Mouse (Mus musculus): Measurements from ENCODE around the gene Dennd4a.
A peak's percentile ranks its signal among the peaks of the same experiment; 100 is the strongest.
"Not testable (repeated sequence)": the region's sequence is repeated elsewhere in the genome, so short reads cannot be mapped to it uniquely, and the experiment has no call there.

The Dennd4a gene

GRCm38 (mm10) chr9:64811538-64812474 is 666 bp downstream of the Dennd4a start:
- DNase-seq (ENCODE audit: low spot score in 2 of 2), result peak in 1 of 2 experiments; percentile 44

DNA sequence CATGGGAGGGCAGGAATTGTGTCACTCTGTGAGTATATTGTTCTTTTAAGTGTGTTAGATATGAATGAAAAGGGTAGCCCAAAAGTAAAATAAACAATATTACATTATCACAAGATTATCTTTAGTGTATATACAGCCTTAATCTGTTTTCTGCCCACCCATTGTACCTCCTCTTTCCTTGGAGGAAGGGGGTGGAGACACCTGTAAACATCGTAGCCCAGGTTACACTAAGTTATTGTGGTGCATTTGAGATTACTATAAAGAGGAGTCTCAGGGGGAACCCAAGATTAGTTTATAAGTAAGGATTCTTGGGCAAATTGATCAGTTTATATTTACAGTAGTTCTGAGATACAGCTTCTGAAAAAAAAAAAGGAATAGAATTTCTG is 1.3 kb downstream of the Dennd4a start:
- DNase-seq (ENCODE audit: low spot score in 2 of 2), result no peak

DNA sequence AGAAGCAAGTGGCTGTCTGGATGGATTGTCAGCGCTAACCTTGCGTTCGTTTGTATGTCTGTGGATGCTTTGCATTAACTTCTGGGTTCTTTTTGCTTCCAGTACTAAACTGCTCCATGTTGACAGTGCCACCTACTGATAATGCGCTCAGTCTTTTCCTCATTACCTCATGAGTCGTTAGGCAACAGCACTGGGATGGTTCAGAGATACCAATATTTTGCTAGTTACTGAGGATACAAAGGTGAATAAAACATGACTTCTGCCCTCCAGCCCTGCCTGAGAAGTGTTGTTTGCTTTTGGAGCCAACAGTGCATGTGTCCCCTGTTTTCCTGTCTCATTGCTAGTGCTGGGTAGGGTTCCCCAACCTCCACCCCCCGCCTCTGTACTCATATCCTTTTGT is 3.1 kb downstream of the Dennd4a start:
- DNase-seq (ENCODE audit: low spot score in 2 of 2), result peak in 1 of 2 experiments; percentile 25

- not testable (repeated sequence) for DNase-seq (ENCODE audit: low spot score in 2 of 2)
These were observed 8.5 kb downstream of the Dennd4a start for GRCm38 (mm10) chr9:64819686-64820085.

DNA sequence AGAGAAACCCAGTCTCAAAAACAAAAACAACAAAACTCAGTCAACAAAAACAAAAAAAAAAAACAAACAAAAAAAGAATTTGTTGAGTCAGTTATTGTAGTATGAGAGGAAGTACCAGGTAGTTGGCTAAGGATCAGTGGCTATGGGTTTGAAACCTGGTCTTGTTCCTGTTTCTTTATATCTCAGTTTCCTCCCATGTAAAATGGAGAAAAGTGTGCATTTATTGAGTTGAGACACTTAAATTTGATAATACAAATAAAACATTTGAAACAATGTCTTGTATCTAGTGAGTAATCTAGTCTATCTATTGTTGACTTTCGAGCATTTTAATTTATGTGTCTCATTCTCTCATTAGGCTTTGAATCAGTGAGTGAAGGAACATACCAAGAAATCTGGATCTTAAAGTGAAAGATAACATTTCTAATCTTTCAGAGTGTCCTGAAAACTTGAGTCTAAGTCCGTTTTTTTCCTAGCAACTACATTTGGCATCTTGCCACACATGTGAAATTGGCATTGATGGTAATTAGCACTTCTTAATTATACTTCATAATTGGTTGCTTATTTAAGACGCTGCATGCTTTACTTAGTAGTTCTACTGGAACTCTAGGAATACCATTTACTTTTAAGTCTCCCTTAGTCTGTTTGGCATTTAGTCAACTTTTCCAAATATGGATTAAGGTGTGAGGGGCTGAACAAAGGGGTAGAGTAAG is 9.1 kb downstream of the Dennd4a start:
- DNase-seq (ENCODE audit: low spot score in 2 of 2), result no peak

GRCm38 (mm10) chr9:64822235-64822634 is 11.1 kb downstream of the Dennd4a start:
- DNase-seq (ENCODE audit: low spot score in 2 of 2), result no peak

GRCm38 (mm10) chr9:64824389-64825008 is 13.4 kb downstream of the Dennd4a start:
- DNase-seq (ENCODE audit: low spot score in 2 of 2), result no peak

DNA sequence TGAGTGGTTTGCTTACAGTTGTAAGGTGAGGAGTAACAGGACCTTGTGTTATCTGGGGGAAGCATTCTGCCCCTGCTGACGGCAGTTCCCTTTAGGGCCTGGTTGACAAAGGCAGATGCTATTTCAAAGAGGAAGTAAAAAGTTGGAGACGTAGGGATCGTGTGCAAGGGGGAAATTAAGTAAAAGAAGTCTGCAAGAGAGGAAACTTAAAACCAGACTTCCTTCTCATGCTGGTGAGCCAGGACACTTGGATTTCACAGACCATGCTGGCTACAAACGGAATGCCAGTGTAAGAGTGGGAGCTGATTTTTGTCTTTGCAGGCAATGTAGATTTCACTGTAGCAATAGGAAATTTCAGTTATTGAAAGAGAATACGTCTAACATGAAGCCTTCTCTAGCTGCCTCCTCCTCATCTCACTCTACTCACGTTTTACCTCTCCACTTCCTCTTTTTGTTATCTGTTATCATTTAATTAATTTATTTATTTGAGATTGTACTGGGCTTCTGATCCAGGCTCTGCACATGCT is 19.0 kb downstream of the Dennd4a start:
- DNase-seq (ENCODE audit: low spot score in 2 of 2), result no peak

DNA sequence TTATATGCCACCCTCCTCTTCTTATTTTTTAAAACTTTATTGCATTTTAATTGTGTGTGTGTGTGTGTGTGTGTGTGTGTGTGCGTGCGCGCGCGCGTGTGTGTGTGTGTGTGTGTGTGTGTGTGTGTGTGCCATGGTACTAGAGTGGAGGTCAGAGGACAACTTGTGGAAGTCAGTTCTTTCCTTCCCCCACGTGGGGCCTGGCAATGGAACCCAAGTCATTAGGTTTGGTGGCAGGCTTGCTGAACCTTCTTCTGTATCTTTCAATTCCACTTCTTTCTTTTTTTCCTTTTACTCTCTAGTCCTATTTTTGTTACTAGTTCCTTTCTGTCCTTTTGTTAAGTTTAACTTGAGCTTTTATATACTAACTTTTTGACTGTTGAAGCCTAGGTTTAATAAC is 19.5 kb downstream of the Dennd4a start:
- DNase-seq (ENCODE audit: low spot score in 2 of 2), result no peak

GRCm38 (mm10) chr9:64831760-64832159 is 20.6 kb downstream of the Dennd4a start:
- DNase-seq (ENCODE audit: low spot score in 2 of 2), result no peak

- no peak for DNase-seq (ENCODE audit: low spot score in 2 of 2)
These were observed 23.3 kb downstream of the Dennd4a start for GRCm38 (mm10) chr9:64834418-64834817.

DNA sequence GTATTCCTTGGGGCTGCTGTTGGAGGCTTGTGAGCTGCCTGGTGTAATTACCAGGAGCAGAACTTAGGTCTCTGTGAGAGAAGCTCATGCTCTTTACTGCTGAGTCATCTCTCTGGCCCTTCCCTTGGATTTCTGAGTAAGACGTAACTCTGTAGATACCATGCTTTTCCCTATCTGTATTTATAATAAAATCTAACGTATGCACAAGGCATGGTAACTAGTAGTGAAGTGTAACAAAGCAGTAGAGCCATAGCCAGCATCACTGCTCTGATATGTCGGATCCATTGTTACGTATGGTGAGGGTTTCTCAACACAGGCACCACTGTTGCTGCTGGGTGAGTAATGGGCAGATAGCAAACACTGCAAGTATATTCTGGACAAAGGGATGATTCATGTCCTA is 34.2 kb downstream of the Dennd4a start:
- DNase-seq (ENCODE audit: low spot score in 2 of 2), result no peak

GRCm38 (mm10) chr9:64849548-64849947 is 38.4 kb downstream of the Dennd4a start:
- no peak for DNase-seq (ENCODE audit: low spot score in 2 of 2)

- no peak for DNase-seq (ENCODE audit: low spot score in 2 of 2)
These were observed 48.9 kb downstream of the Dennd4a start for GRCm38 (mm10) chr9:64860083-64860482.

DNA sequence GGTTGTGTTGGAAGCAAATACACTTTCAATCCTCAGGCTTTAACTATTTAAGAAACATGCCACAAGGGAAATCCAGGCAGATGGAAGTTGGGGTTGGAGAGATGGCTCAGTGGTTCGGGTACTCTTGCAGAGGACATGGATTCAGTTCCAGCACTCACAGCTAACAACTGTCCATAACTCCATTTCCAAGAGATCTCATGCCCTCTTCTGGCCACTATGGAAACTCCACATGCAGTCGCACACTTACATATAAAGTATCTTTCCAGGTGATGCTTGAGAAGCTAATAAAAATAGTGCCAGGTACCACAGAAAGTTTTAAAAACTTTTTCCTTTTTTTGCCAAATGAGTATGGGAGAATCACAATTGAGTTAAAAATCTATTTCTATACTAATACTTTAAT is 51.5 kb downstream of the Dennd4a start:
- DNase-seq (ENCODE audit: low spot score in 2 of 2), result no peak

DNA sequence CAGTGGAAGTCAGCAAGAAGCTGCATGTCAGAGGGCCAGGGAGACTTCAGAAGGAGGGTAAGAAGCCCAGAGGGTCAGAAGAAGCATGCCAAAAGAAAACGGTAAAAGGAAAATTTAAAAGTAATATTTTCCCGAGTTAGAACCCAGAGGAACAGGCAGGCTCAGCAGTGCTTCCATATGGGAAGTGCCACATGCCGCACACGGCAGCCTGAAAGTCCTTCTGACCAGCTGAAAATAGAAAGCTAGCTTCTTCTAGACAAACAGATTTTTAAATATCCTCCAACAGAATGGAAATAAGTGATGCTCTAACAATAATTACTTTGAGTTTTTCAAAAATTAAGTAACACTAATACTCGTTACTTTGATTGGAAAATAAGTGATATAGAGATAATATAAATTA is 74.9 kb downstream of the Dennd4a start:
- DNase-seq (ENCODE audit: low spot score in 2 of 2), result no peak

DNA sequence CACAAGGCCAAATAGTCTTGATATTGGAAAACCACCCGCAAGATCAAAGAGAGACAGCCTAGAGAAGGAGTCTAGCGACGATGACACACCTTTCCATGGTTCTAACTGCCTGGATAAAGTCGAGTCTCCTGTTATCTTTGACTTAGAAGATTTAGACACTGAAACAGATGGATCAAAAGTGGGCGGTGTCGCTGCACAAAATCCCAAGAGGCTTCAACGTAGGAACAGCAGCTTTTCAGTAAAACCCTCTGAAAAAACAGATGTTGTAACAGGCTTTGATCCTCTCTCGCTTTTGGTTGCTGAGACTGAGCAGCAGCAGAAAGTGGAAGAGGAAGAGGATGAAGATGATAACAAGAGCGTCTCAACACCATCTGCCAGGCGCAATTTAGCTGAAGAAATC is 85.5 kb downstream of the Dennd4a start:
- DNase-seq (ENCODE audit: low spot score in 2 of 2), result peak in 1 of 2 experiments; percentile 23

DNA sequence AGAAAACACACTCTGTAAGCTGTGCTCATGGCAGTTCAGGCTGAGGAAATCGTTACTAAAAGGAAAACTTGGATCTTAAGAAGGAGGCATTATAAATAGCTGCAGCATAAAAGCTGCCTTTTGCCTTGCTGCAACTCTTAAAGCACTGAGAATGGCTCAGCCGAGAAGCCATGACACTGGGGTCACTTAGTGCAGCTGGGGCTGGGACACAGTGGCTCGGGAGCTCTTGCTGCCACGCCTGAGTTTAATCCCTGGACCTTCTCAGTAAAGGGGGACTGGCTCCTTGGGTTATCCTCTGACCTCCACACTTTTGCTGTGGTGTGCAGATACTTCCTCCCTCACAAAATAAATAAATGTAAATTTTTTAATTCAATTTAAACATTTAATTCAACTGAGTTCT is 91.7 kb downstream of the Dennd4a start:
- DNase-seq (ENCODE audit: low spot score in 2 of 2), result no peak

GRCm38 (mm10) chr9:64903386-64903785 is 92.2 kb downstream of the Dennd4a start:
- peak in 1 of 2 experiments; percentile 79 for DNase-seq (ENCODE audit: low spot score in 2 of 2)

DNA sequence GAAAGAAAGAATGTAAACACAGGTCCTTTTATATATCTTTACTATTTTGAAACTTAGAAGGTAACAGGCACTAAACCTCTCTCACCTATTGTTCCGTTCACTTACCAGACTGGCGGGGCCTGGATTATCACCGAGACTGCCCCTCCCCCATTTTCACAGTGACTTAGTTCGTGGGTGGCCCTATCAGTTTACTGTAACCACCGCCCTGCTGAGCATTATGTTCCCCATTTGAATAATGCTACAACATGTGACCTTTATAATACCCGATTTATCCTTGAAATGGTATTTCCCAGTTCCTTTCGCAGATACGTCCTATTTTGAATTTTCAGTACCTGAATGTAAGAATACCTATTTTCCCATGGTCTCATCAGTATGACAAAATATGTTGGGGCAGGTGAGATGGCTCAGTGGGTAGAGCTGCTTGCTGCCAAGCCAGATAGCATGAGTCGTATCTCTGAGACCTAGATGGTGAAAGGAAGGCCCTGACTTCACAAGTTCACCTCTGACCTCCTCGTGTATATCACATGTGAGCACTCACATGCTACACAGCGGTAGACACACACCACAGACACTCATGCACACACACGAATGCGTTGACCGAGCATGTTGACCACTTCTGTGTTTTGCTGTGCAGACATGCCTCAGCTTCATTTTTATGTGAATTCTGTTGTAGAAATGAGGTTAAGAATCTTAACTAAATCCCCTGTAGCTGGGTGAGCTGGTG is 93.9 kb downstream of the Dennd4a start:
- DNase-seq (ENCODE audit: low spot score in 2 of 2), result no peak

- DNase-seq (ENCODE audit: low spot score in 2 of 2), result no peak
These were observed 96.3 kb downstream of the Dennd4a start for GRCm38 (mm10) chr9:64907441-64907840.

GRCm38 (mm10) chr9:64913406-64913805 is 102.3 kb downstream of the Dennd4a start:
- no peak for DNase-seq (ENCODE audit: low spot score in 2 of 2)

Measured in left cerebral cortex, adult 9 months (tissue).